Mouse (Mus musculus): ENCODE measurements around the gene St6galnac5. TPM values are rescaled to one million over a fixed set of nuclear protein-coding genes. Genes with fewer than 3 reads are reported as not detected.

Gene St6galnac5
- total and polyA plus RNA-seq, 2 experiments from 2014 or later = 12.4 to 12.9 TPM

- Histone ChIP-seq H3K36me3 (ENCODE audit: insufficient read depth, low read length) (no peaks in the 10 kb centered on the region), H3K27me3 (ENCODE audit: insufficient read depth, low read length) (no peaks in the 10 kb centered on the region), H3K4me1 (ENCODE audit: insufficient read depth, low read length) (0 out of 2 replicates have a peak, but pooled peaks cover 8% of the 10 kb centered on the region), H3K9ac (replicated peaks; ENCODE audit: low read length) (no peak overlapping the region), H3K4me3 (ENCODE audit: low read length) (no peak overlapping the region), H3K4me2 (ENCODE audit: low read depth, low read length) (peak overlapping the region; percentile 1; the same call in 1 of the 2 replicates), H3K27ac (peak overlapping the region; percentile 11; the same call in 1 of the 2 replicates), H3K9me3 (ENCODE audit: low read length) (no peaks in the 10 kb centered on the region)
- no peak for TF ChIP-seq CTCF (IDR thresholded peaks at IDR 0.05; ENCODE audit: low read depth)
- ATAC-seq (peak; percentile 57; the same call in 1 of the 2 replicates), DNase-seq (ENCODE audit: low spot score) (no peak)
- WGBS = 62% methylated on average over 22 of the region's 22 CpGs
These were observed 115.7 kb downstream of the St6galnac5 start for GRCm38 (mm10) chr3:152866035-152866965.

DNA sequence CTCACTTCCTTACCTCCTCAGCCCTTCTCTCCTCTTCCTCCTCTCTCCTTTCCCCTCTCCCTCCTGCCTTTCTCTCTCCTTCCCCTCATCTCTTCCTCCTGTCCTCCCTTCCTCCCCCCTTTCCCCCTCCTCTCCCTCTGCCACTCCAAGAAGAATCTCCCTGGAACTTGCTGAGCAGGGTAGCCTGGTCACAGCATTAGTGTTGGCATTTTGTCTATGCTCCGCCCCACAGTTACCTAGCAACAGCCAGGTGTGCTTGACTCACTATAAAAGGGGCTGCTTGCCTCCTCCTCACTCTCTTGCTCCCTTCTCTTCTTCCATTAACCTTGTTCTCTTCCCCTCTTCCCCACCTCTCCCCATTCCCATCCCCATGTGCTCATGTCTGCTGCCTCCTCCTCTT lies 120.1 kb downstream of the St6galnac5 start:
- ATAC-seq (no peak), DNase-seq (ENCODE audit: low spot score) (no peak)
- Histone ChIP-seq H3K9me3 (ENCODE audit: low read length) (no peaks in the 10 kb centered on the region), H3K27ac (no peak overlapping the region), H3K27me3 (ENCODE audit: insufficient read depth, low read length) (no peaks in the 10 kb centered on the region), H3K4me3 (ENCODE audit: low read length) (no peak overlapping the region), H3K36me3 (ENCODE audit: insufficient read depth, low read length) (no peaks in the 10 kb centered on the region), H3K9ac (replicated peaks; ENCODE audit: low read length) (no peak overlapping the region), H3K4me1 (ENCODE audit: insufficient read depth, low read length) (no peaks in the 10 kb centered on the region), H3K4me2 (ENCODE audit: low read depth, low read length) (no peak overlapping the region)
- WGBS = 67% methylated on average over 1 of the region's 1 CpGs
- TF ChIP-seq CTCF (IDR thresholded peaks at IDR 0.05; ENCODE audit: low read depth) = no peak

DNA sequence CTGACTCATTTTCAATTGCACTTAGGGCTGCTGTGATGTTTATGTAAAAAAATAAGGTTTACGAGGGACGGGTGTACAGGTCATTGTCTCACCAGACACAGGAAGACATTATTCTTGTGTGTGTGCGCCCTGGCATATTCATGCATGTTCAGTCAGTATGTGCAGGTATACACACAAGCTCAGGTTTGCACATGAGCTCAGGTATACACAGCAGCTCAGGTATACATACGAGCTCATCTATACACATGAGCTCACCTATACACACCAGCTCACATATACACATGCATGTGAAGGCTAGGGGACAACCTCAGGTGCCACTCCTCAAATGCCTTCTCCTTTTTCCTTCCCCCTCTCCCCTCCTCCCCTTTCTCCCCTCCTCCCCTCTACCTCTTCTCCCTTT lies 120.6 kb downstream of the St6galnac5 start:
- Histone ChIP-seq H3K27ac (no peak overlapping the region), H3K27me3 (ENCODE audit: insufficient read depth, low read length) (no peaks in the 10 kb centered on the region), H3K9me3 (ENCODE audit: low read length) (no peaks in the 10 kb centered on the region), H3K4me3 (ENCODE audit: low read length) (no peak overlapping the region), H3K36me3 (ENCODE audit: insufficient read depth, low read length) (no peaks in the 10 kb centered on the region), H3K4me1 (ENCODE audit: insufficient read depth, low read length) (no peaks in the 10 kb centered on the region), H3K4me2 (ENCODE audit: low read depth, low read length) (no peak overlapping the region), H3K9ac (replicated peaks; ENCODE audit: low read length) (no peak overlapping the region)
- WGBS = 88% methylated on average over 4 of the region's 4 CpGs
- no peak for DNase-seq (ENCODE audit: low spot score)
- ATAC-seq = no peak
- TF ChIP-seq CTCF (IDR thresholded peaks at IDR 0.05; ENCODE audit: low read depth) = no peak

DNA sequence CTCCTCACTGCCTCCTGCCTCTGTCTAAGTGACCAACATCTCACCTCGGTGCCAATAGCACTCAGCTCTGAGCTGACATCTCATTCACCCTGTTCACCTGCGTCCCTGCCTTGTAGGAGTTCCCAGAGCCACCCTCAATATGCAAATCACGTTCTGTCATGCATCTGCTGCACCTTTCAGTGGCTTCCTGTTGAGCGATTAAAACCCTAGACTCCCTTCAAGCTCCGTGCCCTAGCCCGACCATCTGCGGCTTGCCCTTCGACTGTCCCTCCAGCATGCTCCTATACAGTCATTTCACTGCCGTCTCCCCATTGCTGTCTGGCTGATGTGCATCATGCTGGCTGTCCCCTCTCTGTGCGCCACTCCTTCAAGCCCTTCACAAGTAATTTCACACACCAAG lies 126.0 kb downstream of the St6galnac5 start:
- no peak overlapping the region for H3K9ac ChIP-seq (replicated peaks; ENCODE audit: low read length)
- H3K27ac ChIP-seq = no peak overlapping the region
- no peak overlapping the region for H3K4me2 ChIP-seq (ENCODE audit: low read depth, low read length)
- ATAC-seq (peak; percentile 51), DNase-seq (ENCODE audit: low spot score) (peak; percentile 27)
- H3K36me3 ChIP-seq (ENCODE audit: insufficient read depth, low read length) = no peaks in the 10 kb centered on the region
- no peaks in the 10 kb centered on the region for H3K27me3 ChIP-seq (ENCODE audit: insufficient read depth, low read length)
- H3K4me3 ChIP-seq (ENCODE audit: low read length) = no peak overlapping the region
- 34% methylated on average over 10 of the region's 10 CpGs for WGBS
- no peaks in the 10 kb centered on the region for H3K9me3 ChIP-seq (ENCODE audit: low read length)
- H3K4me1 ChIP-seq (ENCODE audit: insufficient read depth, low read length) = no peaks in the 10 kb centered on the region; the same call in 1 of the 2 replicates
- no peak for TF ChIP-seq CTCF (IDR thresholded peaks at IDR 0.05; ENCODE audit: low read depth)

DNA sequence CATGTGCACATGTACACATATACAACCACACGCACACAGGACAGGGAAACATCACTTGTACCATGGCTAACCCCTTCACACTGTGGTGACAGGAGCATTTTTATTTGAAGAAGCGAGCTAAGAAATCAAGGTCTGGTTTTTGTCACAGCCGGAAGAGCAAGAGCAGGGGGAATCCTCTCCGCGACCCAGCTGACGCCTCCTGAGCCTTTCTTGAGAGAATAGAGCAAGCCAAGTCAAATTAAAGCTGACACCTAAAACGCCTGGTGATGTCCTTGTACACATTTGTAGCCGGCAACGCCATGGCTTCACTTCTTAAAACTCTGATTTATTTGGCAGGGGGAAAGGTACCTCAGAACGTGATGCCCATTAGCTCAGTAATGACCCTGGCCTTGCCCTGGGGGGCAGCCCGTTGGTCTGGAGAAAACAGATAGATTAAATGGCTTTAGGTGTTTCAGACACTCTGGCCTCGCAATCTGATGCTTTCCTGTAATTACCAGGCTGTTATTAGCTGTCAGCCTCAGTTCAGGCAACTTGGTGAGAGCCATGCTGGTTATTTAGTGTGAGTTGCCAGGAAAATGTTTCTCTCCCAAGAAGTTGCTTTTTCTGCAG lies 126.9 kb downstream of the St6galnac5 start:
- Histone ChIP-seq H3K4me3 (ENCODE audit: low read length) (no peak overlapping the region), H3K27me3 (ENCODE audit: insufficient read depth, low read length) (no peaks in the 10 kb centered on the region), H3K9ac (replicated peaks; ENCODE audit: low read length) (no peak overlapping the region), H3K36me3 (ENCODE audit: insufficient read depth, low read length) (no peaks in the 10 kb centered on the region), H3K9me3 (ENCODE audit: low read length) (no peaks in the 10 kb centered on the region), H3K27ac (no peak overlapping the region), H3K4me1 (ENCODE audit: insufficient read depth, low read length) (no peaks in the 10 kb centered on the region; the same call in 1 of the 2 replicates), H3K4me2 (ENCODE audit: low read depth, low read length) (no peak overlapping the region)
- ATAC-seq (no peak), DNase-seq (ENCODE audit: low spot score) (peak; percentile 21)
- no peak for TF ChIP-seq CTCF (IDR thresholded peaks at IDR 0.05; ENCODE audit: low read depth)
- 50% methylated on average over 12 of the region's 12 CpGs for WGBS

- H3K9me3 ChIP-seq (ENCODE audit: low read length) = no peaks in the 10 kb centered on the region
These were observed 138.1 kb downstream of the St6galnac5 start for GRCm38 (mm10) chr3:152843925-152844324.

More at GRCm38 (mm10) chr3:152843925-152844324, 138.1 kb downstream of the St6galnac5 start:
- Histone ChIP-seq H3K27me3 (ENCODE audit: insufficient read depth, low read length) (no peaks in the 10 kb centered on the region), H3K4me2 (ENCODE audit: low read depth, low read length) (no peak overlapping the region), H3K4me1 (ENCODE audit: insufficient read depth, low read length) (no peaks in the 10 kb centered on the region; the same call in none of the 2 replicates), H3K4me3 (ENCODE audit: low read length) (no peak overlapping the region), H3K9ac (replicated peaks; ENCODE audit: low read length) (no peak overlapping the region), H3K36me3 (ENCODE audit: insufficient read depth, low read length) (no peaks in the 10 kb centered on the region), H3K27ac (no peak overlapping the region)
- no peak for TF ChIP-seq CTCF (IDR thresholded peaks at IDR 0.05; ENCODE audit: low read depth)
- ATAC-seq = 0 out of 2 replicates have a peak, but pooled peaks have one; percentile 53
- no peak for DNase-seq (ENCODE audit: low spot score)

Measured in hindbrain, postnatal 0 days (tissue).